Mouse (Mus musculus): ENCODE results near the gene Card11. TPM values are rescaled to one million over a fixed set of nuclear protein-coding genes. Genes with fewer than 3 reads are reported as not detected.

The Card11 gene
- total RNA-seq, 2 experiments from 2014 or later: 0.18 to 0.41 TPM

GRCm38 (mm10) chr5:140999178-140999672 lies 1.2 kb downstream of the Card11 start:
- DNase-seq (ENCODE audit: extremely low spot score in 1 of 2, low spot score in 2 of 2): no peak
- intact Hi-C loops (cut with DNase I): no loop called here

GRCm38 (mm10) chr5:140997767-140998166 lies 2.6 kb downstream of the Card11 start:
- intact Hi-C loops (cut with DNase I): no loop called here
- DNase-seq (ENCODE audit: extremely low spot score in 1 of 2, low spot score in 2 of 2): no peak

- intact Hi-C loops (cut with DNase I): no loop called here
- DNase-seq (ENCODE audit: extremely low spot score in 1 of 2, low spot score in 2 of 2): no peak
These were observed 8.0 kb downstream of the Card11 start for GRCm38 (mm10) chr5:140992093-140993070.

GRCm38 (mm10) chr5:140985311-140986050 lies 14.9 kb downstream of the Card11 start:
- intact Hi-C loops (cut with DNase I): no loop called here

GRCm38 (mm10) chr5:140981370-140981805 lies 19.0 kb downstream of the Card11 start:
- no peak for DNase-seq (ENCODE audit: extremely low spot score in 1 of 2, low spot score in 2 of 2)
- intact Hi-C loops (cut with DNase I): no loop called here

More at GRCm38 (mm10) chr5:140985311-140986050, 14.9 kb downstream of the Card11 start:
- no peak for DNase-seq (ENCODE audit: extremely low spot score in 1 of 2, low spot score in 2 of 2)

- intact Hi-C loops (cut with DNase I): no loop called here
- no peak for DNase-seq (ENCODE audit: extremely low spot score in 1 of 2, low spot score in 2 of 2)
These were observed 19.6 kb downstream of the Card11 start for GRCm38 (mm10) chr5:140980783-140981182.

- intact Hi-C loops (cut with DNase I): no loop called here
- no peak for DNase-seq (ENCODE audit: extremely low spot score in 1 of 2, low spot score in 2 of 2)
These were observed 20.3 kb downstream of the Card11 start for GRCm38 (mm10) chr5:140980051-140980450.

GRCm38 (mm10) chr5:140962945-140963344 lies 37.4 kb downstream of the Card11 start:
- DNase-seq (ENCODE audit: extremely low spot score in 1 of 2, low spot score in 2 of 2): peak; percentile 31 to 63
- intact Hi-C loops (cut with DNase I): no loop called here

GRCm38 (mm10) chr5:140960732-140961131 lies 39.6 kb downstream of the Card11 start:
- intact Hi-C loops (cut with DNase I): no loop called here
- no peak for DNase-seq (ENCODE audit: extremely low spot score in 1 of 2, low spot score in 2 of 2)

- intact Hi-C loops (cut with DNase I): no loop called here
- DNase-seq (ENCODE audit: extremely low spot score in 1 of 2, low spot score in 2 of 2): no peak
These were observed 41.2 kb downstream of the Card11 start for GRCm38 (mm10) chr5:140959160-140959559.

- intact Hi-C loops (cut with DNase I): no loop called here
- no peak for DNase-seq (ENCODE audit: extremely low spot score in 1 of 2, low spot score in 2 of 2)
These were observed 43.3 kb downstream of the Card11 start for GRCm38 (mm10) chr5:140957106-140957505.

- no peak for DNase-seq (ENCODE audit: extremely low spot score in 1 of 2, low spot score in 2 of 2)
- intact Hi-C loops (cut with DNase I): no loop called here
These were observed 44.7 kb downstream of the Card11 start for GRCm38 (mm10) chr5:140955666-140956065.

GRCm38 (mm10) chr5:140951801-140952200 lies 48.6 kb downstream of the Card11 start:
- DNase-seq (ENCODE audit: extremely low spot score in 1 of 2, low spot score in 2 of 2): no peak
- intact Hi-C loops (cut with DNase I): no loop called here

GRCm38 (mm10) chr5:140948009-140948408 lies 52.4 kb downstream of the Card11 start:
- intact Hi-C loops (cut with DNase I): no loop called here

GRCm38 (mm10) chr5:140946034-140946433 lies 54.3 kb downstream of the Card11 start:
- DNase-seq (ENCODE audit: extremely low spot score in 1 of 2, low spot score in 2 of 2): no peak
- intact Hi-C loops (cut with DNase I): no loop called here

More at GRCm38 (mm10) chr5:140948009-140948408, 52.4 kb downstream of the Card11 start:
- peak; percentile 63 to 77 for DNase-seq (ENCODE audit: extremely low spot score in 1 of 2, low spot score in 2 of 2)

- DNase-seq (ENCODE audit: extremely low spot score in 1 of 2, low spot score in 2 of 2): no peak
These were observed 55.8 kb downstream of the Card11 start for GRCm38 (mm10) chr5:140944382-140945125.

GRCm38 (mm10) chr5:140940923-140941491 lies 59.4 kb downstream of the Card11 start:
- DNase-seq (ENCODE audit: extremely low spot score in 1 of 2, low spot score in 2 of 2): peak; percentile 38 to 68
- intact Hi-C loops (cut with DNase I): no loop called here

More at GRCm38 (mm10) chr5:140944382-140945125, 55.8 kb downstream of the Card11 start:
- intact Hi-C loops (cut with DNase I): no loop called here

GRCm38 (mm10) chr5:140940257-140940922 lies 60.0 kb downstream of the Card11 start:
- intact Hi-C loops (cut with DNase I): no loop called here
- no peak for DNase-seq (ENCODE audit: extremely low spot score in 1 of 2, low spot score in 2 of 2)

Measured in left cerebral cortex, postnatal 10 days (tissue).